8 mouse cellular contexts compared by ENCODE assay signal in the genomic region with DNA sequence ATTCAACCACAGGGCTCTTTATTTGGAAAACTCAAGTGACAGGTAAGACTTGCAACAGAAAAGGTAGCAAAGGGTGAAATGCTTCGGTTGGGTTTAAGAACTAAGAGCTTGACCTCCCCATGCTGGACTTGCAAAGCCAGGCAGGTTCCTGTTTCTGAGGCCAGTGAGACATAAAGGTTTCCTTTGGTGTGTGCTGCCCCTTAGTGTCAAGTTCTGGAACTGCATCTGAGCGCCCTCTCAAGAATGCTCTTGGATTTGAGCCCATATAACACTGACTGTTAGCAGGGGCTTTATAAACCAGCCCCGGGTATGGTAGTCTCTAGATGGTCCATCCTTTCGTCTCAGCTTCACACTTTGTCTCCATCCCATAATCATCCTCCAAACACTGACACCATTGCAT. TPM values are rescaled to one million over a fixed set of nuclear protein-coding genes. Genes with fewer than 3 reads are reported as not detected.
DNase-seq lines count a peak whose midpoint lies in the region; ATAC-seq lines count a peak whose summit lies in the region.
"Had no signal": no experiment of that assay in that cellular context is flagged by ENCODE, and none has a peak within 500 bp of the region (broad histone marks: within the 10 kb centered on the region; RNA-seq: fewer than 3 reads in every experiment).

No protein-coding gene starts in this region.

- no peaks in the 10 kb centered on the region for H3K27me3 ChIP-seq in intestine, embryonic 14.5 days (replicated peaks; ENCODE audit: control insufficient read depth, insufficient read depth, low read length)
- H3K27me3 ChIP-seq in midbrain, embryonic 15.5 days (replicated peaks): no peaks in the 10 kb centered on the region

- no peak overlapping the region for H3K27ac ChIP-seq in intestine, embryonic 14.5 days (ENCODE audit: low read depth)
- no peak overlapping the region for H3K27ac ChIP-seq in midbrain, embryonic 15.5 days

- peak; percentile 64; the same call in 1 of the 2 replicates for ATAC-seq in intestine, embryonic 14.5 days (replicated peaks; ENCODE audit: low FRiP score, low TSS enrichment, low read depth)
- peak; percentile 84 for ATAC-seq in midbrain, embryonic 15.5 days (replicated peaks)

- H3K4me3 ChIP-seq in intestine, embryonic 14.5 days (ENCODE audit: low read depth, low read length): no peak overlapping the region
- H3K4me3 ChIP-seq in midbrain, embryonic 15.5 days: no peak overlapping the region
- H3K4me3 ChIP-seq: myocyte had no signal

- intact Hi-C loops in left cerebral cortex, postnatal 10 days (cut with DNase I): loop anchor here (2.0 kb wide), 1 partner anchor 91 kb away; no protein-coding TSS in a partner anchor

- DNase-seq in ZHBTc4 (ENCODE audit: low read depth, low spot score): peak; percentile 77
- peak; percentile 89 to 95 for DNase-seq in cerebellum, postnatal 10 days
- peak; percentile 62 to 83 for DNase-seq in frontal cortex, postnatal 14 days (ENCODE audit: low spot score in 2 of 2)
- DNase-seq in intestine, embryonic 14.5 days (ENCODE audit: low spot score): peak; percentile 95
- peak; percentile 65 to 78 for DNase-seq in left cerebral cortex, postnatal 10 days (ENCODE audit: extremely low spot score in 1 of 2, low spot score in 2 of 2)
- DNase-seq in spleen, adult 12 weeks (ENCODE audit: low spot score): peak; percentile 1

- no peak overlapping the region for H3K9ac ChIP-seq in intestine, embryonic 14.5 days (ENCODE audit: low read length)
- H3K9ac ChIP-seq in midbrain, embryonic 15.5 days: no peak overlapping the region

- no peaks in the 10 kb centered on the region for H3K36me3 ChIP-seq in intestine, embryonic 14.5 days (ENCODE audit: control insufficient read depth, insufficient read depth, low read length)
- no peaks in the 10 kb centered on the region for H3K36me3 ChIP-seq in midbrain, embryonic 15.5 days (replicated peaks)

- H3K4me2 ChIP-seq in intestine, embryonic 14.5 days (ENCODE audit: low read length): no peak overlapping the region
- H3K4me2 ChIP-seq in midbrain, embryonic 15.5 days: no peak overlapping the region

- 10% methylated on average over 4 of the region's 4 CpGs for WGBS in intestine, embryonic 14.5 days
- 13% methylated on average over 4 of the region's 4 CpGs for WGBS in midbrain, embryonic 15.5 days

- H3K9me3 ChIP-seq in intestine, embryonic 14.5 days (ENCODE audit: control insufficient read depth, low read length): no peaks in the 10 kb centered on the region
- H3K9me3 ChIP-seq in midbrain, embryonic 15.5 days: no peaks in the 10 kb centered on the region

- H3K4me1 ChIP-seq in intestine, embryonic 14.5 days (replicated peaks; ENCODE audit: control insufficient read depth, insufficient read depth, low read length): no peaks in the 10 kb centered on the region
- H3K4me1 ChIP-seq in midbrain, embryonic 15.5 days: no peaks in the 10 kb centered on the region

RNA-seq across cellular contexts. Expression of a gene that starts 2.9 kb away (rescaled TPM):
- not detected in 2 replicates for polyA plus RNA-seq in intestine, embryonic 14.5 days (2014; fragmentation: Nextera tagmentation; extraction: Ambion mirVana)
- not detected for total RNA-seq in left cerebral cortex, postnatal 10 days (2021)
- polyA plus RNA-seq in midbrain, embryonic 15.5 days (2015; fragmentation: Nextera tagmentation; extraction: Ambion mirVana): not detected in 2 replicates
- polyA plus RNA-seq: myocyte had no signal

RNA-seq across cellular contexts. Expression of a gene that starts 36.7 kb away (rescaled TPM):
- 0.16 and 0.24 TPM in 2 replicates for polyA plus RNA-seq in intestine, embryonic 14.5 days (2014; fragmentation: Nextera tagmentation; extraction: Ambion mirVana)
- total RNA-seq in left cerebral cortex, postnatal 10 days (2021): 10 to 100 TPM; 14.8 to 17.0 TPM
- polyA plus RNA-seq in midbrain, embryonic 15.5 days (2015; fragmentation: Nextera tagmentation; extraction: Ambion mirVana): 2.7 and 3.4 TPM in 2 replicates

RNA-seq across cellular contexts. Expression of a gene that starts 43.6 kb away (rescaled TPM):
- polyA plus RNA-seq in intestine, embryonic 14.5 days (2014; fragmentation: Nextera tagmentation; extraction: Ambion mirVana): 14.2 and 14.3 TPM in 2 replicates
- total RNA-seq in left cerebral cortex, postnatal 10 days (2021): under 1 TPM; 0.13 to 0.20 TPM
- 0.14 and 0.15 TPM in 2 replicates for polyA plus RNA-seq in midbrain, embryonic 15.5 days (2015; fragmentation: Nextera tagmentation; extraction: Ambion mirVana)
- polyA plus RNA-seq: myocyte had no signal

Comparison
In these comparisons a context has a peak if more than half of its experiments do, and no peak if none do; other contexts are left out.
1. DNase-seq: peak in every context shown above with its lines; median percentile 95 in intestine, embryonic 14.5 days; 92 in cerebellum, postnatal 10 days; 77 in ZHBTc4; 72 in frontal cortex, postnatal 14 days; 72 in left cerebral cortex, postnatal 10 days; 1 in spleen, adult 12 weeks.
2. RNA of a gene that starts 43.6 kb away (polyA plus RNA-seq): 14.2 to 14.3 TPM in intestine, embryonic 14.5 days; 0.14 to 0.15 TPM in midbrain, embryonic 15.5 days; every median in the first group is over 10 times any median in the second.